Mouse (Mus musculus): ENCODE results near the gene Rarb.
A peak's percentile ranks its signal among the peaks of the same experiment; 100 is the strongest.

The Rarb gene

DNA sequence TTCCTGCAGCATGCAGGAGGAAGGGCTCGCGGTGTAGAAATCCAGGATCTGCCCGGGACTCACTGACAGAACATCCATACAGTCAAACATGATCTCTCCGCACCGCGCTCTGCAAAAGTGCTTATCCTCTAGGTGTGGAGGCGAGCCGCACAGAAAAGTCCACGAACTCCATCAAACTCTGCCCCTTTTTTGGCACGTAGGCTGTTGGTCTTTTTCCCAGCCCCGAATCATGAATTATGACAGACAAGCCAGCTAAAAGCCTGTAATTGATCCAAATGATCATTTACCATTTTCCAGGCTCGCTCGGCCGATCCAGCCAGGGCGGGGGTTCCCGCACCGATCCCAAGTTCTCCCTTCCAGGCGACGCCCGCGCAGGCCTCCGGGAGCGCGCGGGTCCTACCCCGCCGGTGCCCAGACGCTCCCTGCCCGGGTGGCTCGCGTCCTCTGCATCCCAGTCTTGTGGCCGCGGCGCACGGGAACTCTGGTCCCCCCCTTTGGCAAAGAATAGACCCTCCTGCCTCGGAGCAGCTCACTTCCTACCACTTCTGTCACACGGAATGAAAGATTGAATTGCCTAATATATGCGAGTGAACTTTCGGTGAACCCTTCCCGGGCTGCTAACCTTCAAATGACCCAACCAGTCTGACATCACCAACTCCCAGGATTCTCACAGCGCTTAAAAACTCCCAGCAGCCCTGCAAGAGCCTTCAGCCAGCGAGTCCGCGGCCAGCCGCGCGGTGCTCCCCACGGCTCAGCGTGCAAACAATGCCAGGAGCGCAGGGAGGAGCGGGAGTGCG, 243.8 kb downstream of the Rarb start:
- peak; percentile 88 to 93 for DNase-seq

DNA sequence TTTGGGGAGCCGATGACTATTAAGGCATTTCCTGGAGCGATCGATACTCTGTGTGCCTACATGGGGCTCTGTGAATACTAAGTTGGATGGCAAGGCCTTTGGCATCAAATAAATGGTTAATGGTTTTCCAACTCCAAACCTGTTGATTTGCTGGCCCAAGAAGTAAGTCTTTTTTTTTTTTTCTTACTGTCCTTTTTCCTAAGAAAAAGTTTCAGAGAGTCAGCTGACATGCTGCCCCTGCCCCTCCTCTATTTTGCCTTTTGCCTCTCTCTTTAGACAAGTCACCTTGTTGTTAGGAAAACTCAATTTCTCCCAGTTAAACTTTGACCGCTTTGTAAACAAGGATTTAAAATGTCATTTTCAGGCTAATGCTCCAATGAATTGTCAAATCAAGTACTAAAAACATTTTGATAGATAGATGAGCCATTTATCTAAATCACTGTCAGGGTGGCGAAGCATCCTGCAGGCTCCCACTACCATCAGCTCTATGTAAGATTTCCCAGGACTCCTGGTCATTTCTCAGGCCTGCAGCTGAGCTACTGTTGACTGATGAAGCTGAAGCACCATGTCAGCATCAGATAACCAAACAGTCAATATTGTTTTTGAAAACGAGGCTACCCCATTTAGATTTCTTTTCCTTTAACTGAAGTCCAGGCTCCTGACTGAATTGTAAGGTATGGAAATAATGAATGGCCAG, 245.3 kb downstream of the Rarb start:
- DNase-seq: no peak

DNA sequence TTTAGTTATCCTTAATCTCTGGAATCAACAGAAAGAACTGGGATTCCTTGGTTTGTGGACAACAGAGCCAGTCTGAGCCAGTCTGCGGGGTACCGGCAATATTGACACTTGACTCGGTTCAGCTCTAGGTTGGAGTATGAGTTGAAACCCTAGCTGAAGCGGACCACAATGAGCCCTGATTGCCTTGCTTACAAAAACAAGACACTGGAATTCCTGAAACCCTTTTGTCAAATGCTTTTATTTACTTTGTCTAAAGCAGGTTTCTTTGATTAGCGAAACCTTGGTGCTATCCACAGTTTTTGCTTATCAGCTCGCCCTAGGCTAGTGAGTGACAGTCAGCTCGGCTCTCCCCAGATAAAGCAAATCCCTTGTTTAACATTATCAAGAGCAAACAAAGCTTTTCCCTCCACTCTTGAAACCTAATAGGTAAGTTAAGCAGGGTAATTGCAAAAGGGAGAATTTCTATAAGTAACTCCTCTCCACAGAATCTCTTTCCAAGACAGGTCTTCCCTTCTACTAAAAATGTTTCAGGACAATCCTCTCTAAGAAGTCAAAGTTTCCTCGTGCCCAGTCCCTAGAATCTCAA, 246.1 kb downstream of the Rarb start:
- peak in 1 of 2 experiments; percentile 31 for DNase-seq

DNA sequence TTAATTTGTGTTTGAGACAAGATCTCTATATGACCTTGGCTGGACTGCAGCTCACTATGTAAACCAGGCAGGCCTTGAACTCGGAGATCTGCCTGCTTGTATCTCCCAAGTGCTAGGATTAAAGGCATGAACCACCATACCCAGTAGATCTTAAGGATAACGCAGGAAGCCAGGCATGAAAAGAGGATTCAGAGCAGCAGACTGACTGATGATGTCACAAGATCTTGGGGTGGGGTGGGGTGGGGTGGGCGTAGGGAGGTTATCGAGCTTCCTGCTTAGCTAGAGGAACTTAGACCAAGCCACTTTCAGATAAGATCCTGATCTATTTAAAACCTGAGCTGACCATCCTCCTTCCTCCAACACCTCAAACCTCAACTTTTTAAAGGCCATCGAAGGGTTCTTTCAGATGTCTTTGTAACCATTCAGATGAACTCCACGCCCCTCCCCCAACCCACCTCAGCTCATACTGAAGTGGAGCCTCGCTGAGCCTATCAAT, 249.4 kb downstream of the Rarb start:
- peak in 1 of 2 experiments; percentile 42 for DNase-seq

DNA sequence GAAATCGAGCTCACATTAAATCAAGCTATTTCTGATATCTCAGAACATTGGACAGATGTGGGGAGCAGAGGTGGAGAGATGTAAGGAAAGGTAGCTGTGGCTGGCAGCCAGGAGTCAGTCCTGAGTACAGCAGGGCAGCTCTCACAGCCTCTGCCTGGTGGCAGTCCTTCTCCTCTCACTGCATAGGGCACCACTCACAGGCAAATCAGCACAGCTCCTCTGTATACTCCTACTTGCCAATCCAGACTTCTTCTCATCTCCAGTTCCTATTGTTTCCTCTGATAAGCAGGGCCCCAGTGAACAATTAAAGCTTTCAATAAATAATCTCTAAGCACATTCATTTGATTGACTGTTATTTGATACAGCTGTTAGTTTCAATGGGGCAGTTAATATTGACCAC, 252.0 kb downstream of the Rarb start:
- DNase-seq: no peak

DNA sequence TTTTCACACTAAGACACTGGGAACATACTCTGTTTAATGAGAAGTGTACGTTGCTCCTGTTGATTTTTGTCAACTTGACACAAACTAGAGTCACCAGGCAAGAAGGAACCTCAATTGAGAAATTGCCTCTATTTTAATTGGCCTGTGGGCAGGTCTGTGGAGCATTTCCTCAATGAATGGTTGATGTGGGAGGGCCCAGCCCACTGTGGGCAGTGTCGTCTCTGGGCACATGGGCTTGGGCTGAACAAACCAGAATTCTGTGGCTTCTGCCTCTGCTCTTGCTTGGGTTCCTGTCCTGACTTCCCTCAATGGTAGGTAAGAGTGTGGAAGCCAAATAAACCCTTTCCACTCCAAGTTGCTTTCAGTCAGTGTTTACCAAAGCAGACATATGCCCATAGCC, 255.0 kb downstream of the Rarb start:
- DNase-seq: no peak

DNA sequence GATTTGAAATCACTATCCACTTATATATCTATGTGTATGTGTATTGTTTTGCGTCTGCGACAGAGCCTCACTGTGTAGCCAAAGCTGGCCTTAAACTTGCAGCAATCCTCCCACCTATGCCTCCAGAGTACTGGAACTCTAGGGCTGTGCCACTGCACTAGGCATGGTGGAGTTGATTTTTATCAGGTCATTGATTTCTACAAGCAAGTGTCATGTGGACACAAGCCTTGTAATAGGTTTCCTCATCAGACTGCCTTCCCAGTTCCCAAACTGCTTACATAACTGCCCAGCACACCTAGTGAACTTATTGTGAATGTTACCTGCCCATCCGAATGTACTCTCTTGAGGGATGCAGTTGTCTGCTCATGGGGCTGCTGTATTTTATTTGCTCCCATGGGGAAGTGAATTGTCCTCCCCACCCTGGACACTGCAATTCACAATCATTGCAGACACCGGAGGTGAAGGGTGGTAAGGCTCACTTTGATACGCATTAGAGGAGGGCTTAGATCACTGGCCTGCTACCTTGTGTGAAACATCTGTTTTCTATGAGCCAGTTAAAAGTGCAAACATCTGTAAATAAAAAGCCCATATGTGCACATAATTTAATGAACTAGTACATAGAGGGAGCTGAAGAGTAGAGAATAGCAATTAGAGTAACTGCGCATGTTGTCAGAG, 257.3 kb downstream of the Rarb start:
- DNase-seq: no peak

DNA sequence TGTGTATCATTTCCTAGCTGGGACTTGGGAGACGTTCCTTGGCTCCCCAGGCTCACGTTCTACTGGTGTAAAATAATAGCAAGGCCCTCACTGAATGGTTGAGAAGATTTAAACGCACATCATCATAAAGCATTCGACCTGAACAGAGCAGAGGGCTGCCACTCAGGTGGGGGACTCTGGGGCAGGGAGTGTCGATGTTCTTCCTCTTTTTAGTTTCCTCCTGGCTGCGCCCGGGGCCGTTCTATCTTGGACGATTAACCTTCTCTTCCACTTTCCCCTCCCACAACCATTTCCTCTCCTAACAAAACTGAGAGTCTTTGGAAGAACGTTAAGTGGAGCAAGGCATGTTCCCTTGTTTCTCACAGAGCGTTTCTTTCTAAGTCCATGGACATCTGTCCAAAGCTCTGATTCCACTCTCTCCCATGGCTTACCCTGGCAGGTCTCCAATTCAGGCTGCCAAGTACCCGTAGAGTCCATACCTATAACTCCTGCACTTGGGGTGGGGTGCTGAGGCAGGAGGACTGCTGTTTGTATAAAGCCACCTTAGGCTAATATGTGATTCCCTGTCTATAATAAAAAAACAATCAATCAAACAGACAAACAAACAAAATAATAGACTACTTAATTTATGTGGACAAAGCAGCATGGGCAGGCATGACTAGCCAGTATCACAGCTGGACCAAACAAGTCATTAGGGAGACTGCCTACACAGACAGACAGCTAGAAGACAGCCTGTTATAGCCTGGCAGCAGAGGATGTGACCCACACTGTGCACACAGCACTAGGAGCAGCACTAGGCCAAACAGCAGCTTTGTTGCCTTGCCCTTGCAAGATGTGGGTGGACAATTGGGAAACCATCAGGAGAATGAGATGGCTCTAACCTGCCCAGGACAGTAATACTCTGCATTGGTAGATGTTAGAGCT, 259.4 kb downstream of the Rarb start:
- no peak for DNase-seq

DNA sequence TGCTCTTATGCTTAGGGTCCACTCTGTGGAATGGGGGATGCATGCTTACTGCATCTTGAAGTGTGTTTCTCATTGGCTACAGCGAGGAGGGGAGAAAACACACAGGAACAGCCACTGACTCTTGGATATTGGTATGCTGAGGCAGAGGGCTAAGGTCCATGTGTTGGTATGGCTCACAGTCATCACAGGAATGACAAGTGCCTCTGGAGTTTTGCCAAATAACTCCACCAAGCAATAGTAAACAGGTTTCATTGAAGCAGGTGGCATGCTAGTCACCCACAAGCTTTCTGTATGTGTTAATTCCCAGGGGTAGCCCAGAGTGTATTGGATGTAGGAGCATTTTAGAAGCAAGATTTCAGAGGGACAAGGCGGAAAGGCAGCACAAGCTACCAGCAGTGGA, 260.9 kb downstream of the Rarb start:
- no peak for DNase-seq

DNA sequence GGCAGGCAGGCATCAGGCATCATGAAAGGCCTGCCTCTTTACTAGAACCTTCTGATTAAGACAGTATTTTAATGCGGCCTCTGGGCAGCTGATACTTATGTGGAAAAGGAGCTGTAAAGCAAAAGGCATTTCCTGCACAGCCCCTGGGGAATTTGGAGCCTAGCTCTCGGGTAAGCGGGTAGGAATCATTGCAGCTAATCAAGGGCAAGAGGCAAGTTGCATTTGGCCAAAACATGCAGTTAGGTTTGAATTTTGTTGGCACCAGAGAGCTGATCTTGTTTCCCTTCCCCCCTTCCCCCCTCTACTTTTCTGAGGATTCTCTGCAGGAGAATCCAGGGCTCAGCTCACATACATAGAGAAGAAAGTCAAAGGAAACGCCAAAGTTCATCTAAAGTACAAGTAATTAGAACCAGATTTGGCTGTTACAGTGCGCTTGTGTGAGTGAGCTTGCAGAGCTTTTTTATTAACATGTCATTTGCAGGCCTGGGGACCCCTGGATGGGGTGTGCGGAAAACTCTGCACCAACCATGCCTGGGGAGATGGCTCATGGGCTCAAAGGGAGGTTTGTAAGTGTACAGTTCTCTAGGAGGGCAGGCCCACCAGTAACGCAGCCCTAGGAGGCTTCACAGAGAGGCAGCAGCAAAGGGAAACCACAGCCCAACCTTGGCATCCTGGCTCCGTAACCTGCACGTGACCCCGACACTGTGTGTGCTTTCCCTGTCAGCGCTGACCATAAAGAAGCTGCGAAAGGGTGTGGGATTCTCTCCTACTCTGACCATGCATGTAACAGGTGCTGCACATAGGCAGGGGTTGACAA, 264.1 kb downstream of the Rarb start:
- DNase-seq: peak; percentile 50 to 72

DNA sequence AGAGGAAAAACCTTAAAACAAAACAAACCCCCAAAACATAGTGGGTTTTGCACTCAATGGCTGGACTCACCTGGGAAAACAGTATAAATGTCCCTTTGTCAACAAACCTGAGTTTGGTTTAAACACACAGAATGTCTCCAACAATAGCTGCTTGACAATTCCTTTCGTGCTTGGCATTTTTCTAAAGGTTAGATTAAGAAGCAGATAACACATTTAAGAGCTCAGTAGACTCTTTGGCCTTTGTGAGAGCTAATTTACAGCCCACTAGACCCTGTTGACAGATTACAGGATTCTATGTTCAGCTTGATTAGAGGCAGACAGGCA, 264.7 kb downstream of the Rarb start:
- DNase-seq: no peak

DNA sequence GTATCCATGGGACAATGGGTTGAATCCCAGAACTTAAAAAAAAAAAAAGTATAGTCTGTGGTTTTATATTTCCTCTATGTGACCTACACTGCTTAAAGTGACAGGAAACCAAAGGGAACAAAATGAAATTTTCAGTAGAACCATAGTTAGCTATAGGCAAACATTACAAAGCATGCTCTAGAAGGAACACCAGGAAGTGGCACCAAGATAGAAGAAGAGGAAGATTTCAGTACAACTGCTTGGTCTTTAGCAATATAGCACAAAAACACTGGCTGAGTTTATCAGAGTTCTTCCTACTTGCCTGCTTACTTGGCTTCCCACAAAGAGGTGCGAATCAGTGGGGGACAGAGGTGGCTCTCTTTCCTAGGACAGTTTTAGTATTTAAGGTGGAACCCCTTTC, 266.7 kb downstream of the Rarb start:
- DNase-seq: no peak

DNA sequence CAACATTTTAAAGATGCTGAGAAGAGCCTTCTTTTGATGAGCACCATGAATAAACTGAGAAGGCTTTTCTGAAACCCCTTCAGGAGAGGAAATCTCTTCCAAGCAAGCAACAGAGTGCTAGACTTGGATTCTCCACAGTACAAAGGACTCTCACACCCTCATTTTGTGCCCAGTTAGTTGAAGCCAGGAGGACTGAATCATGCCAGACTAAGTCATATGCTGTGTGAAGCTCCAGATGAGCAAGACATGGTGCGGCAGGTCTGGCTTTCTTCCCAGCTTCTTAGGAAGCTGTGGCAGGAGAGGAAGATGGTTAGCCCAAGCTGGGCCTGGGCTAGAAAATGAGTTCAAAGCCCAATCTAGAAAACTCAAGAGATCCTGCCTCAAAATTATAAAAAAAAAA, 267.1 kb downstream of the Rarb start:
- no peak for DNase-seq

DNA sequence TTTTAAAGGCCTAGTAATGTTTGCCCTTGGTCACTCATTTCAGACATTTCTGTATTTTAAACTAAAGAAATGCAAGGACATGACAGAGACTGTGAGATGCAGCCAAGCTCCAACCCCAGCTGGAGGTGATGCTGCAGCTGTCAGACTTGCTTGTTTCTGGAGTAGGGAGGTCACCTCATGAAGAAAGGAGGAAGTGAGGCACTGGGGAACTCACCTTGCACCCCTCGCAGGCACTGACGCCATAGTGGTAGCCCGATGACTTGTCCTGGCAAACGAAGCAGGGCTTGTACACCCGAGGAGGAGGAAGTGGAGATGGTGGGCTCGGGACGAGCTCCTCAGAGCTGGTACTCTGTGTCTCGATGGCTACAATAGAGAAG, 270.8 kb downstream of the Rarb start:
- DNase-seq: no peak

DNA sequence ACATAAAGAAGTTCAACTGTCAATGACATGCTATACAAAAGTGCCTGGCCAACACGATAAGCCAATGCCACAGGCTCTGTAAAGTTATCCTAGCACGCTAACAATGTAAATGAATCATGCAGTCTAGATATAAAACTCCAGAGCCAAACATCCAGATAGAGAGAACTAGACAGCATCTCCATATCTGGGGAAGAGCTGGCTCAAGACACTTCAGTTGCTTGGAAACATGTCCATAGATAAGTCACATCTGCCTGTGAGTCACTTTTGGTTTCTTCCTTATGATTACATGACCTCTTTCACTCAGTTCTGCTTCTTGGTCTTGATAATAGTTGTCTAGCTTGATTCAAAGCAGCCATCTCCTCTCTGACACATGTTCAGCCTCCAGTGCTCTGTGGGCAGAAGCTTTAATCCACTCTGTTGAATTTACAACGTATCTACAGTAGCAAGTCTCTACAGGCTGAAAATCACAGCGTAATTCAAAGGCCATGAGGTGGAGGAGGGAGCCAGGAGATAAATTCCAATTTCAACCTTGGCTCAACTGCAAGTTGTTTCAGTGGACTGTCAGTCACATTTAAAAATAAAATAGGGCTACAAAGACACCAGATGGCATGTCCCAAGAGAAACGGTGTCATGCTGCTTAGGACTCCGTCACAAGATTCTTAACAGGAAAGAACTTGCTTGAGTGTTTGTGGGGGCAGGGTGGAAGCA, 271.3 kb downstream of the Rarb start:
- peak in 1 of 2 experiments; percentile 21 for DNase-seq

DNA sequence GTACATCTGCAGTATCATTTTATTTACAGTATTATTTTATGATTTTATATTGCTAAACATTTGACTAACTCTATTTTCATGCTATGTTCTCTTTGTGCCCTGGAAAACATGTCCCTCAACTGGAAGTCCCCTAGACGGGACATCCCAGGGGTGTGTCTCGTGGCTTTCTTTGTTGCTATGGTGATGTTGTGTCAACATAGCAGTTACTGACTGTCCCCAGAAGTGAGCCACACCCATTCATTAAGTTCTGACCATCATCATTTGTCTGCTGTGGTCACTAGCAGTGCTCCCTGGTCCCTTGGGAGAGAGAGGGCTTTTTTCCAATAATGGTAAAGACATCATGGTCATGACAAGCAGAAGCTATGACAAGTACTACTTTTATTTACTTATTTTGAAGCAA, 274.0 kb downstream of the Rarb start:
- DNase-seq: no peak

DNA sequence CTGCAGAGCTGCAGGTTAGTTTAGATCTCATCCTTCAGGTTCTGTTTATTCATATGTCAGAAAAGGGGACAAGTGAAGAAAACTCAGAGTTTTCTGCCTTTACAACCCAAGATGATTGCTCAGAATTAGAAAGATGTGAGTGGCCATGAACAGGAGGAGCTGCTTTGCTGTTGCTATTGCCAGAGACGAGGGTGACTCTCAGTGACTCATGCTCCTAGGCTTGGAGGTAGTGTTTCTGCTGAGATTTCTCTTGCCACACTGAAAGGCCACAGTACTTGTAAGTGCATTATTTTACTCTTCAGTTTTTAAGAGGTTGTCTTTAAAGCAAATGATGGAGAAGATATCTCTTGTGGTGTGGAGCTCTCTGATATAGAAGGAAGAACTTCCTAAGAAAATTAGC, 277.3 kb downstream of the Rarb start:
- DNase-seq: no peak

DNA sequence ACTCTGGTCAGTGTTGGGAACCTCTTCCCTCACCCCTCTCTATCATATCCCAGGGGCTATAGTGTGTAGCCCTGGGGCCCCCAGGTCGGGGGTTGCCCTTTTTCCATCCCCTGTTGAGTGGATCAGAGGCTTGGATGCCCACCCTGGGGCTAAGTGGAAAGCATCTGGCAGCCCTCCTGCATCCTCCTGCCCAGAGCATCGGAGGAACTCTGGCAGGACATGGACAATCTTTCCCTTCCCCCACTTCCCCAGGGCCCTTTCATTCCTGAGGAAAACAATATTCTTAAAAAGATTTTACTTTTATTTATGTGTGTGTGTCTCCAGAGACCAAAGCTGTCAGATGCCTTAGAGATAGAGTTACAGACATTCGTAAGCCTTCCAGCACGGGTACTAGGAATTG, 281.5 kb downstream of the Rarb start:
- peak; percentile 31 to 45 for DNase-seq

DNA sequence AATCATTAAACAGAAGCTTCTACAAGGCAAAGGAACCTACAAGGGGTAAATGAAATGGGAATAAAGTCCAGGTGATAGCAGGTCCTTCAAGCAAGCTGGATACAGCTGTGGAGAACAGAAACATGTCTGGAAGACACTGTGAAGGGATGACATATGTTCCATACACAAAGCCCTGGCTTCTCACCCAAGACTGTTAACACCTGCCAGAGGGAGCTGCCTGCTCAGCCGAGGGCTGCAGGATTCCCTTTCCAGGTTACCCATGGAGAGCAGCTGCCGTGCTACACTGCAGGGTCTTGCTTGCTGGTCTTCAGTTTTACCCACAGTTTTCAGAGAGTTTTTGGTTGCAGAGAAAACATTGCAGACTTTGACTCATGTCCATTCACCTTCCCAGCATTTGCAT, 290.3 kb downstream of the Rarb start:
- DNase-seq: no peak

DNA sequence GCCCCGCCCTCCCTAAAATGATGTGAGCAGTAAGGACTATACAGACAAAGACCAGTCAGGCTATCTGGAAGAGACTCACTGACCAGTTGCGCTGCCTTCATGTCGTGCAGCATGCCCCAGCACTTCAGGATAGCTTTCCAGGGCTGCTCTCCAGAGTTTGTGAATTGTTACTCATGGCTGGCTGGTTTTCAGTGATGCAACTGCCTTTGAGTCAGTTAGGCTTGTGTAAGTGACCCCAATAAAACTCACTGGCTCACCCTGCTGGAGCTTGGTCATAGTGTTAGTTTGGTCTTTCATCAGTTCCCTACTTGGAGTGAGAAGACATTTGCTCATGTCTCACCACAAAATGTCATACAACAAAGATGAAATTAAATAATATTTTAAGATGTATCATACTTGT, 292.8 kb downstream of the Rarb start:
- DNase-seq: peak; percentile 17 to 34

Data from kidney, postnatal 4 days (tissue).